Mouse (Mus musculus) CD4-positive, CD25-positive, alpha-beta regulatory T cell (primary cell): Measurements from ENCODE around the gene Nanos1. TPM values are rescaled to one million over a fixed set of nuclear protein-coding genes. Genes with fewer than 3 reads are reported as not detected.

ENCODE experiments used
- polyA plus RNA-seq: library from polyadenylated mRNA; unstranded; fragments of 100-300 nt; shearing (Covaris generic); gene quantifications from one replicate; pipeline ENCODE4 v1.2.1, GENCODE M21; 2017

Nanos1 gene
- 1.8 TPM for polyA plus RNA-seq

DNA sequence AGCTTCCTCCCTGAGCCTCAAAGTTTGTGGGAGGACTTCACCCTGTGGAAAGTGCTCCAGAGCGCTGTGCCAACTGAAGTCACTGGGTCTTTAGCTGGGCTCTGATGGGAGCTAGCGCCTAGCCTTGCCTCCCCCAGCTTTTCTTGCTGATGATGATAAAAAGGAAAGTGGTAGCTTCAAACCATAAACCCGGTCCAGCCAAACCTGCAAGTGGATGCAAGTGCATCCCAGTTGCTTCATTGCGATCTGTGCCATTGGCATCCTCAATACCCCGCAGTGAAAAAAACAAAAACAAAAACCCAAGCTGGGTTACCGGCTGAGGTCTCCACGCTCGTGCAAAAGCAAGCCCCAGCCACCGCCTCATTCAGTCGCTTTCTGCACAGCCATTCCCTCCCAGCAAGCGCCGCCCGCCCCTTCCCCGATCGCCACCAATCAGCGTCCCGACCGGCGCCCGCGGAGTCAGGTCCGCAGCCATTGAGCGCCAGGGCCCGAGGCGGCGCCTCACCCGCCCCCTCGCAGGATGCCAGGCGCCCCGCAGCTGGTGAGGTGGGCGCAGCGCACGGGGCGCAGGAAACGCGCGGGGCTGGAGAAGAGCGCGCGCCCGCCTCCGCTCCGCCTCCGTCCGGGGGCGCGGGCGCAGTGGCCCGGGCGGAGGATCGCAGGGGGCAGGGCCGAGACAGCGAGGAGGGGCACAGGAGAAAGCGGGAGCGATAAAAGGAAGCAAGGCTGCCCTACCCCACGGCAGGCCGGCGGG lies at the start of gene Nanos1:
Nanos1 (plus strand) TSS at position 550 of the 754 bp plus-strand sequence.

DNA sequence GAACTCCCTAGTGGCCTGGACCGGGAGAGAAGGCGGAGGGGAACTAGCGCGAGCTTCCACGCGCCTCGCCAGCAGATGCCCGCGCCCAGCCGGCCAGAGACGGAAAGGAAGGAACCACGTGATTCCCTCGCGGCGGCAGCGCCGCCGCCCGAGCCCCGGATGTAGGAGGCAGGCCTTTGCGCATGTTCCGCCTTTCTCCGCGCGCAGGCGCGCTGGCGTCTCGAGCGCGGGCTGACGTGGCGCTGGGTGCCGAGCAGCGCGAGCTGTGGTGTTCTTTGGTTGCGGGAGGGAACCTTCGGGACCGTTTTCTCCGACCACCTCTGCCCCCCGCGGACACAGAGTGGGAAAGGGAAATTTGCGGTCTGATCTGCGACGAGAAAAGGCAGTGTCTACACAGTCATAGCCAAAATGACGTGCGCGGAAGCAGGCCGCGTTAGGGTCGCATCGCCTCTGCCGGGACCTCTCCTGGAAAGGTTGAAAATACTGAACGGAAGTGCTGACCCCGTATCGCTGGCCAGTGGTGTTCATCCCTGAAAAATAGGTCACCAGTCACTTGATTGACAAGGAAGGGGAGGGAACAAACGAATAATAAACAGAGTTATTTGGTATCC lies 34.9 kb downstream of the Nanos1 start, which contains the start of gene Eif3a:
Eif3a (minus strand) TSS at position 108 of the 611 bp plus-strand sequence.

Other genes with a start within 250 kb of the Nanos1 start
- 36.4 TPM for gene Cacul1, start 175.0 kb upstream of the Nanos1 start, polyA plus RNA-seq
- 103 TPM for gene Eif3a, start 34.7 kb downstream of the Nanos1 start, polyA plus RNA-seq
- 41.8 TPM for gene Fam45a, start 55.6 kb downstream of the Nanos1 start, polyA plus RNA-seq
- 3.7 TPM for gene Sfxn4, start 105.5 kb downstream of the Nanos1 start, polyA plus RNA-seq
- 101 TPM for gene Prdx3, start 118.6 kb downstream of the Nanos1 start, polyA plus RNA-seq
- gene Grk5, start 133.8 kb downstream of the Nanos1 start, polyA plus RNA-seq = 1.4 TPM